Mouse (Mus musculus): ENCODE results near the gene Rccd1. TPM values are rescaled to one million over a fixed set of nuclear protein-coding genes. Genes with fewer than 3 reads are reported as not detected.

The Rccd1 gene
- polyA plus RNA-seq (2015; fragmentation: Nextera tagmentation; extraction: Ambion mirVana): 3.2 and 6.4 TPM in 2 replicates

DNA sequence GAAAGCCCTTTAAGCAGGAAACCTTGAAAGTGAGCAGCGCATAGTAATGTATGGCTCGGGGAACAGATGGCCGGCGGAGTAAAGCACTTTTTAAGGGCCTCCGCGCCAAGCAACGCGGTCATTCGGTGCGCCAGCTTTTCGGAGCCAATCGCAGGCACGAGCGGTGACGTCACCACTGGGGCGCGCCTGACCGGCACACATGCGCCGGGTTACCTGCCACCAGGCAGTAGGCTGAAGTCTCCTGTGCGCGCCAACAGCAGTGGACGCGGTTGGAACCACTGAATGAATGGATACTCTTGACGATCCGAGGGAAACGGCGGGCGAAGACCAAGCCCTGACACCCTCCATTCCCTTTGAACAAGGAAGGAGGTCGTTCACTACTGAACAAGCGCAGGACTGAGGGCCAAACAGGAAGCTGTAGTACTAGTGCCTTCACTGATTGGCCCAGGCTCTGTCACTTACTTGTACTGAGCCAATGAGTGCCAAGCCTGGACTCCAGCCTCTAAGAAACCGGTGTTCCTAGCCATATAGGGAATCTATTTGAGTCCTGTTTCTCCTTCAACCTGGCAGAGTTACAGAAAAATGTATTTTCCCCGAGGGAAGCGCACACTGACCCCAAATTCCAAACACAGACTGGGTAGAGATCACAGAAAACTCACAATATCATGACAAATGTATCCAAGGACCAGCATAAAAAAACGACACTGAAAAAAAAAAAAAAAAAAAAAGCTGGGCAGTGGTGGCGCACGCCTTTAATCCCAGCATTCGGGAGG lies at the start of gene Rccd1:
Gene Rccd1, minus strand, starts transcription at position 412 of the 773 bp plus-strand sequence.

DNA sequence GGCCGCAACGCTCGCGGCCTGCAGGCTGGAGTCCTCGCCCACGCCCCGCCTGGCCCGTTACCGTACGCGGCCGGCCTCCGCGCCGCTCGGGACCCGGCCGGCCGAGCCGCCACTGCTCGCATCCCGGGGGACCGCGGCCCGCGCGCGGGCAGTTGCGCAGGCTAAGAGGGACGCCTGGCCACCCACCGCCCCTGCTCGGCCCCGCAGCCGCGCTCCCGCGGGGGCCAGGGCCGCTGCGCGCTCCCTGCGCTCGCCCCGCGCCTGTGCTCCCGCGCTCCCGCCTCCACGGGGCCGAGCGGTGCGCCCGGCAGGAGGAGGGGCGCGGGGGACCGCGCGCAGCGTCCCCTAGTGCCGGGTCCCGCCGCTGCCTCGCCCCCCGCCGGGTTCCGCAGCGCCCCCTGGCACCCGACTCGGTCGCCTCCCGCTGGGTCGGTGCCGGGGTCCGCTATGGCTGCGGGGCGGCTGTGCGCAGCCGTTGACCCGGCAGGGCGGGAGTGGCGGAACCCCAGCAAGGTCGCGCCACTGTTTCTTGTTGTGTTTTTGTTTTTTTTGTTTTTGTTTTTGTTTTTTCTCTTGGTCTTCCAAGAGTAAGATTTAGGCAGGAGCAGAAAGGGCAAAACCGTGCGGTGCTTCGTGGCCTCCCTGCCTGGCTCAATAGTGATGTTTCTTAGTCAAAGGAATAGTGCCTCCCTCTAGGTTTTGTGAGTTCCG lies 46.9 kb upstream of the Rccd1 start, which contains the start of gene Man2a2:
Gene Man2a2, minus strand, starts transcription at position 335 of the 711 bp plus-strand sequence.

DNA sequence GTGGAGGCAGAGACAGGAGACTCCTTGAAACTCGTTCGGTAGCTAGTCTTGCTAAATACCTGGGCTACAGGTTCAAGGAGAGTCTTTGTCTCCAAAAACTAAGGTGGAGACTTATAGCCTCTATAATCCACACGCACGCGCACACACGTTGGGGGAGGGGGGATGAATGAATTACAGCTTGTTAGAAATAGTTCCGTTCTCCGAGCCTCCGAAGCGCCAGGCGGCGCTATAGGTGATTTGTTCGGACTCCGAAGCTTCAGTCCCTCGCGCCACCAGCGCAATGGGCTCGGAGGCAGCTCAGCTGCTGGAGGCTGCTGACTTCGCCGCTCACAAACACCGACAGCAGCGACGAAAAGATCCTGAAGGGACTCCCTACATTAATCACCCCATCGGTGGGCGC lies 18.6 kb upstream of the Rccd1 start, which contains the start of gene Hddc3:
Gene Hddc3, plus strand, starts transcription at position 247 of the 400 bp plus-strand sequence.

DNA sequence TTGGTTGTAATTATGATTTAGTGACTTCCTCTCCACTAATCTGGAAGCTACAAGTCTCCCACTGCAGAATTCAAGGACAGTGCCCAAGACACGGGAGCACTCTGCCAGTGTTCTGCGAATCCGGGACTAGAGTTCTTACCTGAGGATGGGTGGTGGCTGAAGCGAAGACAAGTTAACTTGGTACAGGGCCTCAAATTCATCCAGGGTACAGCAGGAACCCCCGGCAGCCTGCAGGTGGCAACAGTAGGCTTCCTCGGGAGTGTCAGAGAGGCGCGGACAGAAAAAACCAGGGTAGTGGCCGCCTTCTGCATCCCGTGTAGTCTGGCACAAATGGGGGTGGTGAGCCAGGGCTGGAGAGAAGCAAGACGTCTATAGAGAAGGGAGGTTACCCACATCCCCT lies 16.5 kb upstream of the Rccd1 start, which contains the start of gene Unc45a:
Gene Unc45a, minus strand, starts transcription at position 213 of the 400 bp plus-strand sequence.

DNA sequence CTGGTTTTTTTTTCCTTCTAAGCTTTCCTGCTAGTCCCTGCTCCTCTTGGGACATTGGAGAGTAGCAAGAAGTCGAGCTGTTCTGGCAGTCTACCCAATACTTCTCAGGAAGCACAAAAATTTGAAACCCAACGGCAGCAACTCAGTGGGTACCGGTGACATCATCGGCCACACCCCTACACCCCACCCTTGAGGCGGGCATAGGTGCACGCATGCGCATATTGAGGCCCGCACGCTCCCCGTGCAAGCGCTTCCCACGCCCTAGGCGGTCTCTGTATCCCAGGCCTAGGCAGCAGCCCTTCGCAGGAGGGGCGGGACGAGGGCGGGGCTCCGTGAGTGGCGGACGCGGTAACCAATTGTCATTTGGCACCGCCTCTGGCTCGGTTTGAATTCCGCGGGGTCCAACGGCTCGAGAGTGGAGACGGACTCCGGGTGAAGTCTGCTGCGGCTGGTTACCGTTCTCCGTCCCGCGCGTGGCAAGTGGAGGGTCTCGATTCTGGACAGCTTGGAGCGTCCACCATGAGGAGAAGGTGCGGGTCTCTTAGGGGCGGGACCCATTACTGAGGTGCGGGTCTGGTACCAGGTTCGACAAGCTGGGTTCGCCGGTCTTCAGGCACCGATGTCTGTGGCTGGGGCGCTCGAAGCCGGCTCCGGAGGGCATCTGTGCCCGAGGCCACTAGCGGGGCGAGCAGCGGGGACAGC lies 30.0 kb downstream of the Rccd1 start, which contains the start of gene Prc1:
Gene Prc1, plus strand, starts transcription at position 389 of the 702 bp plus-strand sequence.

DNA sequence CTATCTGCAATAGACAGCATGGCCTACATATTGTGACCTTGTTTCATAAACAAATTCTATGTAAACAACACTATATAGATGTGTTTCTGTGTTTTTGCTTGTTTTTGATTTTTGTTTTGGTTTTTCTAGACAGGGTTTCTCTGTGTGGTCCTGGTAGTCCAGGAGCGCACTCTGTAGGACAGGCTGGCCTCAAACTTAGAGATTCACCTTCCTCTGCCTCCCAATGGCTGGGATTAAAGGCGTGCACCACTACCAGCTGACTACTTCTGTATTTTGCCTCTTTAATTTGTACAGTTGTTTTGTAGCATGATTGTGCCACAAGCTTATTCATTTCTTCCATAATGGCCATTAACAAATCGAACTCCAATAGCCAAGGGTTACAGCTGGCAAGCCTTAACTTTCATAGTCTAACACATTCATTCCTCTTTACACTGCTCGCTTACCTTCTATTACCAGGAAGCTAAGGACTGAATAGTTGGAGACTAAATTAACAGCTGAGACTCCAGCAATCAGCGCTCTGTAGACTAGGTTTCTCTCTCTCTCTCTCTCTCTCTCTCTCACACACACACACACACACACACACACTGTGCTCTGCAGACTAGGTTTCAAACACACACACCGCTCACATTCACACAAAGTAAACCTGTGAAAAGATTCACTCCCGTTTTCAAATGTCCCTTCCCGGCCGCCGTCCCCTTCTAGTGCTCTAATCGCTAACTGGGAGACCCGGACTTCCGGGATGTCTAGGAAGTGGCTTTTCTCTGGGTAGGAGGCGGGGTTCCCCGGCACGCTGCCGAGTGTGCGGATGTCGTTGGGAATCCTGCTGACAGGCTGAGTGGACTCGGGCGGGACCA lies 55.1 kb downstream of the Rccd1 start, which contains the start of gene Vps33b:
Gene Vps33b, plus strand, starts transcription at position 753 of the 854 bp plus-strand sequence.

DNA sequence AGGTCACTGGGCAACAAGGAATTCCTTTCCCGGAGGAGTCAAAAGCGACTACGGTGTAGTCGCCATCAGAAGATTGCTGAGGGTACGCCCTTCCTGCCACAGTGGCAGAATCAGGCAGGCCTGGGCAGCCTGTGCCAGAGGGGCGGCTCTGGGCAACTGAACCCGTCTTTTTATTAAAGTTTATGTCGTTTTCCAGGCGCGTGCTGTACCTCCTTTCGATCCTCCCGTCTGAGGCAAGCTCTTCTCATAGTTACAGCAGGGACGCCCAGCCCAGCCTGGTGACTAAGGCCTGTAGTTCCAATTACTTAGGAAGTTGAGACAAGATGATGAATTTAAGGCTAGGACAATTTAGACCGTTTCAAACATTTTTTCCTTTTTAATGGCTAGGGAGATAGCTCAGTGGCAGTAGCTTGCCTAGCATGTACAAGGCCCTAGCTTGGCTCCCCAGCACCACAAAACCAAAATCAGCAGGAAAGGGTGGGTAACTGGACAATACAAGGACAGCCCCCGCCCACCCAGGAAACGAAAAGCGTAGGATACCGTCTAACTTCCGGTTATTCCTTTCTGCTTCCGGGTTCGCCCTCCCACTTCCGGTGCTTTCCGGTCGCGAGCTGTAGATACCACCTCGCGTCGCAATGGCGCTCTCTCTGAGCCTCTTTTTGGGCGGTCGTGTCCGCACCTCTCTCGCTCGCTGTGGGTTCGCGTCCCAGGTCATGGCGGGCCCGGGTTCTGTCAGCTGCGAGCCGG lies 63.5 kb downstream of the Rccd1 start, which contains the start of gene Ngrn:
Gene Ngrn, plus strand, starts transcription at position 591 of the 747 bp plus-strand sequence.

DNA sequence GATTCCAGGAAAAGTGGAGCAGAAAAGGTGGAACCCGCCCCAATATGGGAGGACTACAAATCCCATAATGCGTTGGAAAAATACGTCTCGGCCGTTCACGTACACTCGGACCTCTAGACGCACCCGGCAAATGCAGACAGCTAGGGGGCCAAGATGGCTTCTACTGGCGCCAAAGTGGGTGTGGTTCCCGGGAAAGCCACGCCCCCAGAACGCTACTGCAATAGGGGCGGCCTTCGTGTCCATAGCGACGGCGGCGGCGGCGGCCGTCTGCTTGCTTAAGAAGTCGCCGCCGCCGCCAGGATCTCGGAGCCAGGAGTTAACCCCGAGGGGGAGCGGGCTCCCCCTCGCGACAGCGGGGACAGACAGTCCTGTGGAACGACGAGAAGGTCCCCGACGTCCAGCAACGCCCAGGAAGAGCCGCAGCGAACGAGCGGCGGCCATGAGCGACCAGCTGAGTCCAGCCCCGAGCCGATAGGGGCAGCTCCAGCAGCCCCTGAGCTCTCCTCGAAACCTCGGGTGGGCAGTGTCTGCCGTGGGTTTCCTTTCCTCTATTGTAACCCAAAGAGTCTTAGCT lies 78.0 kb downstream of the Rccd1 start, which contains the start of gene Ttll13:
Gene Ttll13, plus strand, starts transcription at position 229 of the 574 bp plus-strand sequence.

Other genes with a start within 250 kb of the Rccd1 start
- 237 and 280 TPM in 2 replicates for gene Idh2, start 209.1 kb downstream of the Rccd1 start, polyA plus RNA-seq (2015; fragmentation: Nextera tagmentation; extraction: Ambion mirVana)
- gene Sema4b, start 137.6 kb downstream of the Rccd1 start, polyA plus RNA-seq (2015; fragmentation: Nextera tagmentation; extraction: Ambion mirVana): 15.1 and 26.1 TPM in 2 replicates
- gene Cib1, start 91.6 kb downstream of the Rccd1 start, polyA plus RNA-seq (2015; fragmentation: Nextera tagmentation; extraction: Ambion mirVana): 69.0 and 96.2 TPM in 2 replicates
- gene Gdpgp1, start 91.6 kb downstream of the Rccd1 start, polyA plus RNA-seq (2015; fragmentation: Nextera tagmentation; extraction: Ambion mirVana): 3.1 and 3.8 TPM in 2 replicates
- gene Ttll13, start 78.1 kb downstream of the Rccd1 start, polyA plus RNA-seq (2015; fragmentation: Nextera tagmentation; extraction: Ambion mirVana): 1.5 and 2.5 TPM in 2 replicates
- 58.0 and 82.2 TPM in 2 replicates for gene Ngrn, start 63.2 kb downstream of the Rccd1 start, polyA plus RNA-seq (2015; fragmentation: Nextera tagmentation; extraction: Ambion mirVana)
- gene Vps33b, start 54.8 kb downstream of the Rccd1 start, polyA plus RNA-seq (2015; fragmentation: Nextera tagmentation; extraction: Ambion mirVana): 7.8 and 11.2 TPM in 2 replicates
- 30.0 and 34.1 TPM in 2 replicates for gene Prc1, start 30.0 kb downstream of the Rccd1 start, polyA plus RNA-seq (2015; fragmentation: Nextera tagmentation; extraction: Ambion mirVana)
- gene Unc45a, start 16.6 kb upstream of the Rccd1 start, polyA plus RNA-seq (2015; fragmentation: Nextera tagmentation; extraction: Ambion mirVana): 23.6 and 27.4 TPM in 2 replicates
- 17.7 and 19.8 TPM in 2 replicates for gene Hddc3, start 18.6 kb upstream of the Rccd1 start, polyA plus RNA-seq (2015; fragmentation: Nextera tagmentation; extraction: Ambion mirVana)
- 12.8 and 18.1 TPM in 2 replicates for gene Man2a2, start 46.9 kb upstream of the Rccd1 start, polyA plus RNA-seq (2015; fragmentation: Nextera tagmentation; extraction: Ambion mirVana)
- gene Fes, start 63.5 kb upstream of the Rccd1 start, polyA plus RNA-seq (2015; fragmentation: Nextera tagmentation; extraction: Ambion mirVana): 6.0 and 7.7 TPM in 2 replicates
- gene Furin, start 81.0 kb upstream of the Rccd1 start, polyA plus RNA-seq (2015; fragmentation: Nextera tagmentation; extraction: Ambion mirVana): 15.9 and 30.9 TPM in 2 replicates
- 4.1 and 6.7 TPM in 2 replicates for gene Blm, start 210.7 kb upstream of the Rccd1 start, polyA plus RNA-seq (2015; fragmentation: Nextera tagmentation; extraction: Ambion mirVana)